Mouse (Mus musculus) ES-CJ7 (cell line): ENCODE results near the gene Oaz1.
A peak's percentile ranks its signal among the peaks of the same experiment; 100 is the strongest.

ENCODE experiments used
- DNase-seq: peaks from one replicate; pipeline ENCODE4 v3.0.0; 2011; ENCODE audit warnings: low read depth, low spot score

Gene Oaz1

GRCm38 (mm10) chr10:80845055-80845693, 18.7 kb downstream of the Oaz1 start:
- DNase-seq: no peak

- DNase-seq: no peak
Measured at GRCm38 (mm10) chr10:80845732-80846131, 19.3 kb downstream of the Oaz1 start.

- DNase-seq: peak; percentile 94
Measured at GRCm38 (mm10) chr10:80848571-80848970, 22.1 kb downstream of the Oaz1 start.

- peak; percentile 96 for DNase-seq
Measured at GRCm38 (mm10) chr10:80854913-80855748, 28.7 kb downstream of the Oaz1 start, which contains the start of the genes Lsm7 and Sppl2b. Gene Lsm7 (minus strand): TSS chr10:80855209. Gene Sppl2b (plus strand): TSS chr10:80855275.

GRCm38 (mm10) chr10:80855749-80856073, 29.3 kb downstream of the Oaz1 start:
- no peak for DNase-seq

GRCm38 (mm10) chr10:80856267-80856666, 29.8 kb downstream of the Oaz1 start:
- no peak for DNase-seq

- no peak for DNase-seq
Measured at GRCm38 (mm10) chr10:80856908-80857307, 30.5 kb downstream of the Oaz1 start.

- peak; percentile 29 for DNase-seq
Measured at GRCm38 (mm10) chr10:80857386-80857785, 30.9 kb downstream of the Oaz1 start.

- no peak for DNase-seq
Measured at GRCm38 (mm10) chr10:80857848-80858247, 31.4 kb downstream of the Oaz1 start.

GRCm38 (mm10) chr10:80858350-80858935, 32.0 kb downstream of the Oaz1 start:
- no peak for DNase-seq

- DNase-seq: no peak
Measured at GRCm38 (mm10) chr10:80862305-80862704, 35.8 kb downstream of the Oaz1 start.

- DNase-seq: no peak
Measured at GRCm38 (mm10) chr10:80864446-80864845, 38.0 kb downstream of the Oaz1 start.

GRCm38 (mm10) chr10:80870993-80871392, 44.5 kb downstream of the Oaz1 start:
- no peak for DNase-seq

- DNase-seq: peak; percentile 33
Measured at GRCm38 (mm10) chr10:80871581-80871980, 45.1 kb downstream of the Oaz1 start, which contains the start of gene Tmprss9. Gene Tmprss9 (plus strand): TSS chr10:80871848.

- no peak for DNase-seq
Measured at GRCm38 (mm10) chr10:80874035-80874434, 47.6 kb downstream of the Oaz1 start.

- DNase-seq: peak; percentile 83
Measured at GRCm38 (mm10) chr10:80876028-80876427, 49.6 kb downstream of the Oaz1 start.

GRCm38 (mm10) chr10:80876594-80876993, 50.1 kb downstream of the Oaz1 start:
- DNase-seq: no peak
